Mouse (Mus musculus): ENCODE data around the gene Tmem144. TPM values are rescaled to one million over a fixed set of nuclear protein-coding genes. Genes with fewer than 3 reads are reported as not detected.
A peak's percentile ranks its signal among the peaks of the same experiment; 100 is the strongest.
"Not testable (repeated sequence)": the region's sequence is repeated elsewhere in the genome, so short reads cannot be mapped to it uniquely, and the experiment has no call there.

Gene Tmem144
- total RNA-seq, 4 experiments from 2014 or later = 17.0 to 25.2 (median 21.8) TPM

- DNase-seq (ENCODE audit: low spot score in 2 of 2) = no peak
Measured at GRCm38 (mm10) chr3:79810563-79810962, 42.0 kb downstream of the Tmem144 start.

GRCm38 (mm10) chr3:79809180-79809567, 43.4 kb downstream of the Tmem144 start:
- DNase-seq (ENCODE audit: low spot score in 2 of 2) = peak; percentile 48 to 75

GRCm38 (mm10) chr3:79808530-79809179, 43.9 kb downstream of the Tmem144 start:
- DNase-seq (ENCODE audit: low spot score in 2 of 2) = no peak

- not testable (repeated sequence) for DNase-seq (ENCODE audit: low spot score in 2 of 2)
Measured at GRCm38 (mm10) chr3:79800761-79801160, 51.8 kb downstream of the Tmem144 start.

- DNase-seq (ENCODE audit: low spot score in 2 of 2) = no peak
Measured at GRCm38 (mm10) chr3:79792307-79792706, 60.3 kb downstream of the Tmem144 start.

GRCm38 (mm10) chr3:79790324-79790723, 62.2 kb downstream of the Tmem144 start:
- no peak for DNase-seq (ENCODE audit: low spot score in 2 of 2)

- DNase-seq (ENCODE audit: low spot score in 2 of 2) = no peak
Measured at GRCm38 (mm10) chr3:79789554-79789953, 63.0 kb downstream of the Tmem144 start.

- DNase-seq (ENCODE audit: low spot score in 2 of 2) = no peak
Measured at GRCm38 (mm10) chr3:79788959-79789358, 63.6 kb downstream of the Tmem144 start.

GRCm38 (mm10) chr3:79784362-79784736, 68.2 kb downstream of the Tmem144 start:
- DNase-seq (ENCODE audit: low spot score in 2 of 2) = no peak

GRCm38 (mm10) chr3:79783630-79784361, 68.8 kb downstream of the Tmem144 start:
- no peak for DNase-seq (ENCODE audit: low spot score in 2 of 2)

GRCm38 (mm10) chr3:79772701-79773100, 79.9 kb downstream of the Tmem144 start:
- no peak for DNase-seq (ENCODE audit: low spot score in 2 of 2)

Other genes starting within 250 kb of the Tmem144 start
- 1 to 10 TPM; 1.1 to 1.5 (median 1.3) TPM for gene 4930579G24Rik, start 223.7 kb downstream of the Tmem144 start, total RNA-seq (2022)
- 10 to 100 TPM; 27.4 to 33.7 (median 29.9) TPM for gene Etfdh, start 223.3 kb downstream of the Tmem144 start, total RNA-seq (2022)
- 10 to 100 TPM; 12.9 to 18.6 (median 14.9) TPM for gene Rxfp1, start 114.9 kb downstream of the Tmem144 start, total RNA-seq (2022)
- gene Fam198b, start 31.8 kb upstream of the Tmem144 start, total RNA-seq (2022) = 1 to 10 TPM; 4.7 to 7.8 (median 5.2) TPM

Data from layer of hippocampus, adult 8-10 months (tissue).